ENCODE assay signal across 8 mouse cellular contexts in genomic region chr5:148026401-148027349, GRCm38 (mm10).
DNase-seq lines count a peak whose midpoint lies in the region; ATAC-seq and TF ChIP-seq lines count a peak whose summit lies in the region.

No protein-coding gene starts in this region.

- H3K27ac ChIP-seq in kidney, embryonic 15.5 days: no peak overlapping the region
- H3K27ac ChIP-seq in forebrain, postnatal 0 days (ENCODE audit: low read depth, low read length): peak overlapping the region; percentile 23; the same call in 1 of the 2 replicates
- peak overlapping the region; percentile 60; the same call in 1 of the 2 replicates for H3K27ac ChIP-seq in hindbrain, postnatal 0 days
- peak overlapping the region; percentile 73 for H3K27ac ChIP-seq in neural tube, embryonic 13.5 days (replicated peaks)

- no peak for DNase-seq in kidney, adult 18-20 months
- peak; percentile 40 for DNase-seq in WW6 (ENCODE audit: low read depth, low spot score)
- DNase-seq in forebrain, postnatal 0 days: peak; percentile 35
- peak; percentile 47 for DNase-seq in hindbrain, postnatal 0 days (ENCODE audit: low spot score)
- DNase-seq in T-cell, adult 2 months (ENCODE audit: low spot score): no peak
- DNase-seq in urinary bladder, adult 2 months (ENCODE audit: low spot score): no peak

- TF ChIP-seq CTCF in forebrain, postnatal 0 days (IDR thresholded peaks at IDR 0.05; ENCODE audit: low read depth): peak; percentile 53
- peak; percentile 69 for TF ChIP-seq CTCF in hindbrain, postnatal 0 days (IDR thresholded peaks at IDR 0.05; ENCODE audit: low read depth)

- no peaks in the 10 kb centered on the region for H3K36me3 ChIP-seq in kidney, embryonic 15.5 days
- H3K36me3 ChIP-seq in forebrain, postnatal 0 days (ENCODE audit: insufficient read depth): no peaks in the 10 kb centered on the region
- H3K36me3 ChIP-seq in hindbrain, postnatal 0 days (ENCODE audit: insufficient read depth, low read length): no peaks in the 10 kb centered on the region
- H3K36me3 ChIP-seq in neural tube, embryonic 13.5 days: no peaks in the 10 kb centered on the region

- H3K4me2 ChIP-seq in kidney, embryonic 15.5 days: peak overlapping the region; percentile 20
- no peak overlapping the region for H3K4me2 ChIP-seq in forebrain, postnatal 0 days (ENCODE audit: low read depth)
- peak overlapping the region; percentile 16; the same call in 1 of the 2 replicates for H3K4me2 ChIP-seq in hindbrain, postnatal 0 days (ENCODE audit: low read depth, low read length)
- H3K4me2 ChIP-seq in neural tube, embryonic 13.5 days: peak overlapping the region; percentile 34

- WGBS in kidney, embryonic 15.5 days: 45% methylated on average over 26 of the region's 26 CpGs
- WGBS in forebrain, postnatal 0 days: 46% methylated on average over 26 of the region's 26 CpGs
- 47% methylated on average over 26 of the region's 26 CpGs for WGBS in hindbrain, postnatal 0 days
- WGBS in neural tube, embryonic 13.5 days: 33% methylated on average over 26 of the region's 26 CpGs

- H3K27me3 ChIP-seq in kidney, embryonic 15.5 days: no peaks in the 10 kb centered on the region
- H3K27me3 ChIP-seq in forebrain, postnatal 0 days (ENCODE audit: insufficient read depth, low read length): no peaks in the 10 kb centered on the region
- H3K27me3 ChIP-seq in hindbrain, postnatal 0 days (ENCODE audit: insufficient read depth, low read length): no peaks in the 10 kb centered on the region
- H3K27me3 ChIP-seq in neural tube, embryonic 13.5 days: no peaks in the 10 kb centered on the region

- H3K9me3 ChIP-seq in kidney, embryonic 15.5 days (replicated peaks): no peaks in the 10 kb centered on the region
- no peaks in the 10 kb centered on the region for H3K9me3 ChIP-seq in forebrain, postnatal 0 days (ENCODE audit: low read length)
- no peaks in the 10 kb centered on the region for H3K9me3 ChIP-seq in hindbrain, postnatal 0 days (ENCODE audit: low read length)
- H3K9me3 ChIP-seq in neural tube, embryonic 13.5 days: no peaks in the 10 kb centered on the region

- no peak for ATAC-seq in kidney, embryonic 15.5 days (replicated peaks; ENCODE audit: low FRiP score)
- peak; percentile 73 for ATAC-seq in forebrain, postnatal 0 days
- ATAC-seq in hindbrain, postnatal 0 days: peak; percentile 76
- ATAC-seq in neural tube, embryonic 13.5 days (ENCODE audit: low read depth): peak; percentile 54

- H3K4me3 ChIP-seq in kidney, embryonic 15.5 days (replicated peaks): no peak overlapping the region
- H3K4me3 ChIP-seq in forebrain, postnatal 0 days (ENCODE audit: low read depth, low read length): no peak overlapping the region
- no peak overlapping the region for H3K4me3 ChIP-seq in hindbrain, postnatal 0 days (ENCODE audit: low read length)
- H3K4me3 ChIP-seq in neural tube, embryonic 13.5 days: no peak overlapping the region

- H3K4me1 ChIP-seq in kidney, embryonic 15.5 days: 0 out of 2 replicates have a peak, but pooled peaks cover 5% of the 10 kb centered on the region
- no peaks in the 10 kb centered on the region for H3K4me1 ChIP-seq in forebrain, postnatal 0 days (ENCODE audit: insufficient read depth)
- H3K4me1 ChIP-seq in hindbrain, postnatal 0 days (ENCODE audit: insufficient read depth, low read length): no peaks in the 10 kb centered on the region
- H3K4me1 ChIP-seq in neural tube, embryonic 13.5 days (replicated peaks): peaks cover 24% of the 10 kb centered on the region

- H3K9ac ChIP-seq in kidney, embryonic 15.5 days: no peak overlapping the region
- no peak overlapping the region for H3K9ac ChIP-seq in forebrain, postnatal 0 days
- no peak overlapping the region for H3K9ac ChIP-seq in hindbrain, postnatal 0 days (replicated peaks; ENCODE audit: low read length)
- 0 out of 2 replicates have a peak overlapping the region, but pooled peaks have one; percentile 9 for H3K9ac ChIP-seq in neural tube, embryonic 13.5 days

Comparison
In these comparisons a context has a peak if more than half of its experiments do, and no peak if none do; other contexts are left out.
1. DNase-seq: peak in WW6 (single experiment), forebrain, postnatal 0 days (single experiment) and hindbrain, postnatal 0 days (single experiment); none in kidney, adult 18-20 months (single experiment), T-cell, adult 2 months (single experiment) and urinary bladder, adult 2 months (single experiment).